Mouse (Mus musculus) spleen, postnatal 36 days (tissue): ENCODE data around the gene Akap17b.
A peak's percentile ranks its signal among the peaks of the same experiment; 100 is the strongest.
"Not testable (repeated sequence)": the region's sequence is repeated elsewhere in the genome, so short reads cannot be mapped to it uniquely, and the experiment has no call there.

Experiments used
- DNase-seq, 2 experiments: peaks; one replicate each; pipeline ENCODE4 v3.0.0; 2022; ENCODE audit warnings: low spot score in 2 of 2, mixed read lengths in 1 of 2

The Akap17b gene

GRCm38 (mm10) chrX:36644657-36645551 is at the start of gene Akap17b:
Gene Akap17b (minus strand): TSS chrX:36645395.
- peak; percentile 85 for DNase-seq

GRCm38 (mm10) chrX:36691365-36691764 is 46.2 kb upstream of the Akap17b start:
- peak; percentile 15 to 20 for DNase-seq

- DNase-seq = peak; percentile 28 to 30
Measured at GRCm38 (mm10) chrX:36689655-36690054, 44.5 kb upstream of the Akap17b start.

GRCm38 (mm10) chrX:36676836-36677235 is 31.6 kb upstream of the Akap17b start:
- no peak for DNase-seq

GRCm38 (mm10) chrX:36672708-36673107 is 27.5 kb upstream of the Akap17b start:
- DNase-seq = no peak

- no peak for DNase-seq
Measured at GRCm38 (mm10) chrX:36640046-36640445, 5.1 kb downstream of the Akap17b start.

GRCm38 (mm10) chrX:36630771-36631170 is 14.4 kb downstream of the Akap17b start:
- no peak for DNase-seq

GRCm38 (mm10) chrX:36628102-36628501 is 17.1 kb downstream of the Akap17b start:
- no peak for DNase-seq

- DNase-seq = no peak
Measured at GRCm38 (mm10) chrX:36609117-36609516, 36.1 kb downstream of the Akap17b start.

GRCm38 (mm10) chrX:36604040-36604439 is 41.2 kb downstream of the Akap17b start:
- no peak for DNase-seq

GRCm38 (mm10) chrX:36602926-36603325 is 42.3 kb downstream of the Akap17b start:
- no peak for DNase-seq

GRCm38 (mm10) chrX:36600066-36600465 is 45.1 kb downstream of the Akap17b start:
- DNase-seq = no peak

GRCm38 (mm10) chrX:36599656-36600055 is 45.5 kb downstream of the Akap17b start:
- no peak for DNase-seq

GRCm38 (mm10) chrX:36598861-36599344 is 46.3 kb downstream of the Akap17b start:
- DNase-seq = peak in 1 of 2 experiments; percentile 3

GRCm38 (mm10) chrX:36598390-36598810 is 46.8 kb downstream of the Akap17b start:
- DNase-seq = no peak

GRCm38 (mm10) chrX:36597707-36598389 is 47.3 kb downstream of the Akap17b start, which contains the start of gene Pgrmc1:
Gene Pgrmc1 (plus strand): TSS chrX:36598206.
- peak; percentile 81 to 82 for DNase-seq

- not testable (repeated sequence) for DNase-seq
Measured at GRCm38 (mm10) chrX:36596483-36597120, 48.6 kb downstream of the Akap17b start.

GRCm38 (mm10) chrX:36595247-36595646 is 49.9 kb downstream of the Akap17b start:
- no peak for DNase-seq

- DNase-seq = no peak
Measured at GRCm38 (mm10) chrX:36591539-36591938, 53.7 kb downstream of the Akap17b start.

GRCm38 (mm10) chrX:36591120-36591519 is 54.1 kb downstream of the Akap17b start:
- DNase-seq = no peak

- no peak for DNase-seq
Measured at GRCm38 (mm10) chrX:36590266-36590665, 54.9 kb downstream of the Akap17b start.
